Mouse (Mus musculus): ENCODE measurements at regions not wholly inside any gene's neighbourhood (a gene's known extent, or its start where the extent isn't known, plus 50 kb on each side); places are given as distances from the start of the nearest gene placed in this dataset.

DNA sequence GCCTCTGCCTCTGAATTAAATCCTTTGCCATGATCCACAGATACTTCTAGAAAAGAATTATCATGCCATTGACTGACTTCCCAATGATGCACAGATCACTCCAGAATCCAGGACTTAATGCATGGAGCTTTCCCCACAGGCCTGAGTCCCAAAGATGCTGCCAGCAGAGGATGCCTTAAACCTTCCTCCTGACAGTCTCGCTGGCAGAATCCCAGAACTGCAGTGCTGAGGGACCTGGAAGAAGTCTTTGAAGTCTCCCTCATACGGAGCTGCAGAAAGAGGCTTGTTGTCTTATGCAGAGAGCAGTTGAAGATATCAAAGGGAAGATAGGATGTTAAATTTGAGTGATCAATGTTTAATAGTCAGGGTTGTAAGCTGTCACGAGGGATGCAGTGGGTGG, 233.8 kb upstream of the Zmiz1 start:
- DNase-seq (ENCODE audit: low spot score in 2 of 2), result no peak

GRCm38 (mm10) chr14:25226155-25226839, 232.7 kb upstream of the Zmiz1 start:
- DNase-seq (ENCODE audit: low spot score in 2 of 2), result peak; percentile 91 to 92

DNA sequence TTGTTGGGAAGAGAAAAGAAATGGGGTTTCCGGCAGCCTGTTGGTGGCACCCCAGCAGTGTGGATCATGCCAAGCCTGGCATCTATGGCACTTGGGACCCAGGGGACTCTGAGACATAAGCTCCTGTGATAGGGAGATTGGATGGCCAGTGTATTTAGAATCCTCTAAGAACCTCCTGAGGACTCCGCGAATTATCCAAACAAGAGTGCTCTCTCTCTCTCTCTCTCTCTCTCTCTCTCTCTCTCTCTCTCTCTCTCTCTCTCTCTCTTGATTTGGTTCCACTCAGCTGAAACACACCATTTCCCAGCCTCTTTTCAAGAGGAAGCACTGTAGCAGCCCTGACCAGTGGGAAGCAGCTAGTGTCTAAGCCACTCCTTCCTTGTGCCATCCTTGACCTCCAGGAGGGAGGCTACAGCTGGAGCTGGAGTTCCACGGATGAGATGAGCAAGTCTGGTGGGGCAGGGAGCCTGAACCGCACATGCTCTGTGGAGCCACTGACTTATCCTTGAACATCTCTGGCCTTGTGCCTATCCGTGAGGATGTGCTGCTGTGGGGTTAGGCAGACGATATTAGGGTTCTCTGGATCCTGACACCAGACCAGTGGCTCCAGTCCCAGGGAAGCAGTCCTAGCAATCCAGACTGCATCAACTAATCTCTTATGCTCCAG, 232.0 kb upstream of the Zmiz1 start:
- DNase-seq (ENCODE audit: low spot score in 2 of 2), result no peak

DNA sequence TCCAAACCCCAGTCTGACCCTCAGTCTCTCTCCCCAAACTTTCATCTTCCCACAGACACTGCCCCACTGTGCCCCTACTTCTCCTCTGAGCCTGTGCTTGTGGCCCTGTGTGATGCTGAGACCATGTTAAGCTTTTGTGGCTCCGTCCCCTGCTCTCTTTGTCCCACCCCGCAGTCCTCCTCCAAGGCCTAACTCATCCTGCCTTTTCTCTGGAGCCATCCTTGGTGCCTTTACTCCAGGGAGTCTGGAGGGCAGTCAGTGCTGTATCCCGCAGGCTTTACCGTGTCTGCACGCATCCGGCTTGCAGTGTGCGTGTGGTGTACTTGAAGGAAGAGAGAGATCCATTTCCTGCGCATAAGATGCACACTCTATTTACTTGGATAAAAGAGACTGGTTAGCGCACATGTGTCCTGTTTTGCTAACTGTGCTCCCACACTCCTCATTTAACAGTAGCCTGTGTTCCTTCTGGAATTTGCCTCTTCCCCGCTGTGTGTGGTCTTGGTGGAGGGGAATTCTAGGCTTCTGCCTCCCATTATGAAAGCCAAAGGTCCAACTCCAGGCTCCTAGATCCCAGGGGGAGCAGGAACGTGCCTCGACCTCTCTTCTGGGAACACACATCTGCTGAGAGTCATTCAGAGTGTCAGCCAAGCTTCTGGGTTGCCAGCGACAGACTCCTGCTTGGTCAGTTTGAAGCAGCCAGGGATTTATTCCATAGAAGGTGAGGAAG, 230.5 kb upstream of the Zmiz1 start:
- DNase-seq (ENCODE audit: low spot score in 2 of 2), result no peak

- no peak for DNase-seq (ENCODE audit: low spot score in 2 of 2)
These were observed 229.4 kb upstream of the Zmiz1 start for GRCm38 (mm10) chr14:25229569-25229968.

GRCm38 (mm10) chr14:25231881-25232280, 227.1 kb upstream of the Zmiz1 start:
- DNase-seq (ENCODE audit: low spot score in 2 of 2), result no peak

DNA sequence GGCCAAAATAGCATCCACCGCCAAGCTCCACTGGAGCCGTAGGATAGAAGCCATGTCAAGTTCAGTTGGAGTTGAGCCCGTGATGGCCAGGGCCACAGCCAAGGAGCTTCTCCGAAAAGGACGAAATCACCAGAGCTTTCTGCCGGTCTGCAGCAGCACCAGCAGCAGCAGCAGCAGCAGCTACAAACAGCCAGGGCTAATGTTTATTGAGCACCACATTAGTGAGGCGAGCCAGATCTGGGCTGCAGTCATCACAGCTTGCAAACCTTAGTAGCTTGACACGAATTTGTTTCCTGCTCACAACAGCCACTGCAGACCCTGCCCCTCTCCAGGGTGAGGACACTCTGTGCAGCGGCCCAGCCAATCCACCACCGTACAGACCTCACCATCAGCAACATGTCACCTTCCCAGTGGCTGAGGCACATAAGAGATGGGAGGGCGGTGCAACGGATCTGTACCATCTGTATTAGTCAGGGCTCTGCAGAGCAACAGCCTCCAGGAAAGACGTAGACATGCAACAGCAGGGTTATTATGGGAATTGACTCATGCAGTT, 222.5 kb upstream of the Zmiz1 start:
- DNase-seq (ENCODE audit: low spot score in 2 of 2), result peak; percentile 48 to 67

- no peak for DNase-seq (ENCODE audit: low spot score in 2 of 2)
These were observed 219.5 kb upstream of the Zmiz1 start for GRCm38 (mm10) chr14:25239335-25239960.

GRCm38 (mm10) chr14:25242753-25243152, 216.2 kb upstream of the Zmiz1 start:
- DNase-seq (ENCODE audit: low spot score in 2 of 2), result no peak

- no peak for DNase-seq (ENCODE audit: low spot score in 2 of 2)
These were observed 215.7 kb upstream of the Zmiz1 start for GRCm38 (mm10) chr14:25243289-25243688.

- DNase-seq (ENCODE audit: low spot score in 2 of 2), result no peak
These were observed 215.3 kb upstream of the Zmiz1 start for GRCm38 (mm10) chr14:25243698-25244097.

DNA sequence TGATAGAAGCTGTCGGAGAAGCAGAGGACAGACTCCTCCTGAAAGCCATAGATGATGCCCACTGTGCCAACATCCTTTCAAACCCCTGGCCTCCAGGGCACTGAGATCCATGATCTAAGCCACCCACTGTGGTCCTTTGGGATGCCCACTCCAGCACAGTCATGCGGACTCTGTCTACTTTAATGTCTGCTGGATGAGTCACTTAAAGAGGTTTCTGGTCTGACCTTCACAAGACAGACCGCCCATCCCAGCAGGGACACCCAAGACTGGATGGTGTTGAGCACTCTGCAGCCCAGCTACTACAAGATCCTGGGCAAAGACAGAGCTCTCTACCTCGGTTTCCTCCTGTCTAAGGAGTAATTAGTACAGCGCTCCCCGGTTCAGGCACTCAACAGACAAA, 214.1 kb upstream of the Zmiz1 start:
- DNase-seq (ENCODE audit: low spot score in 2 of 2), result no peak

- DNase-seq (ENCODE audit: low spot score in 2 of 2), result no peak
These were observed 213.3 kb upstream of the Zmiz1 start for GRCm38 (mm10) chr14:25245691-25246090.

DNA sequence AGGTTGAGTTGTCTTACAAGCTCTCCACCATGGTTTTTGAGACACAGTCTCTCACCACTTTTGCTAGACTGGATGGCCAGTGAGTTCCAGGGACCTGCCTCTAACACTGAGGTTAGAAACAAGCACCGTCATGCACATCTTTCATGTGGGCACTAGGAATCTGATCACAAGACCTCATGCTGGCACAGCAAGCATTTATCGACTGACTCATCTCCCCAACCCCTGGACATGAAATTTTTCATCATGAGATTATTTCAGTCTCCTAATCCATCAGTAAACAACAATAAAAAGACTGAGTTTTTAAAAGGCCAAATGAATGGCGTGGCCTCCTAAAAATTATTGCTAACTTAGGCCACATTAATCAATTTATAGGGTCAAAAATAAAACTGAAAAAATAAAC, 210.0 kb upstream of the Zmiz1 start:
- DNase-seq (ENCODE audit: low spot score in 2 of 2), result no peak

DNA sequence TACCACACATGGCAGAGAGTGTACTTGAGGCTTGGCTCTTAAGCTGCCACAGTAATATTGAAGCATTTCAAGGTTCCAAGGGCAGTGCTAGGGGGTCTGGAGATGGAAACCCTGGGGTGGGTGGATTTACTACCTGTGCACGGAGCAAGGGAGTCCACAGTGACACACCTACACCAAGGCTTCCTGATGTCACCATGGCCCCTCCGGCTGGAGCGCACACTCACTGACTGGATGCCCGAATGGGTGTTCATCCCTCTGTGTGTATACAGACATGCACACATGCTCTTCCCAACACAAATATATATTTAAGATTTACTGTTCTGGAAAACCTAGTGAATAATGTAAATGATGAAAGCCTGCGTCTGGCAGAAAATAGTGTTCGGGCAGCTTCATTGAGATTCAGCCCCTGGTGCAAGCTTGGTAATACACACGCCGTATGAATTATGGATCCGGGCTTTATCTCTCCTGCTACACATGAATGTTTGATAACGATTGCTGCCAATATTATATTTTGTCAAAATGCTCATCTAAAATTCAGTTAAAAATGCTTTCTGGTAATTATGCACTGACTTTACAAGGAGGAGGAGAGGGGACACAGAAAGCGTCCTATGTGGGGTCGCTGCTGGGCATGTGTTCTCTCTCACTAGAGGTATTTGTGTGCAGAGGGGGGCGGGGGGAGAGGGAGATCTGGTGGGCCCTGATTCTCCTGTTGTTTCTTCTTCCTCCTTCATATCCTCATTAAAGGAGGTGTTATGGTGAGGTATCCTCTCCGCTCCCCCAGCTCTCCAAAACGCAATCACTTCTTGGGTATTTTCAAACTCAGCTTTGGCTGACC, 205.8 kb upstream of the Zmiz1 start:
- no peak for DNase-seq (ENCODE audit: low spot score in 2 of 2)

GRCm38 (mm10) chr14:25263121-25263520, 195.9 kb upstream of the Zmiz1 start:
- DNase-seq (ENCODE audit: low spot score in 2 of 2), result no peak

DNA sequence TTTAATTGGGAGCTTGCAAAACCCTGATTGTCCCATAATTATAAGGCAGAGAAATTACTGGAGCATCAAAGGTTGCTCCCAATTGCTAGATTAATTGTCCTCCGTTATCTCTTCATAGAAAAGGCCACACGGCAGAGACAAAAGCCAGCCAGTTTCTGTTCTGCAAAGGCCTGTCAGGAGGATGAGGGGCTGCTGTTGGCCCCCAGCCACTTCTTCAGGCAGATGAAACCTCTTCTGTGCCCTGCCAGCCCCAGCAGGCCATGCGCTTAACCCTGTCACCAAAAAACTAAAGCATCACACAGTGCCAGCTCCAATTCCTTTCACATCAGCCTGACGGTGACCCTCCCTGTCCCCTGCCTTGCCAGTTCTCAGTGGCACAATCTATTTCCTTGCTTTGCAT, 192.1 kb upstream of the Zmiz1 start:
- no peak for DNase-seq (ENCODE audit: low spot score in 2 of 2)

DNA sequence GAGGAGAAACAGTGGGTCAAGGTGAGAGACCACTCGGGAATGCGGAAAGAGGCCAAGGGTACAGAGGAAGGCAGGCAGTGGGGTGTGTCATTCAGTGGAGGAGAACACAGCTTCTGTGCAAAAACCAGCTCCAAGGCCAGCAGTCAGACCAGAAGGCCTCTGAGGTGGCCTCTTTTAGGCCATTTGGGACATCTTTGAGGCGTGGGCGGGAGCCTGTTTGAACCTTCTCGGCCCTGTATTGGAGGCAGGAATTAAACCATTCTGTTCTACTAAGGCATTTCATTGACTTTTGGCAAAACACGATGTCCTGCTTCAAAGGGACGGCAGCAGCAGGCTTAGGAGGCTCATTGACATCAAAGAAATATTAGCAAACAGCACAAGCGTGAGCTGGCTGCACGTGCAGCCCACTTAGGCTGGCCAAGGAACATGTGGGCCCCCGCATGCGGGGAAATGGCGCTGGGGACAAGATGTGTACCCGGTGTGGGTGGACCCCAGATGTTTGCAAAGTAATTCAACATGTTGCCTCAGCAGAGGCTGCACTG, 190.8 kb upstream of the Zmiz1 start:
- no peak for DNase-seq (ENCODE audit: low spot score in 2 of 2)

DNA sequence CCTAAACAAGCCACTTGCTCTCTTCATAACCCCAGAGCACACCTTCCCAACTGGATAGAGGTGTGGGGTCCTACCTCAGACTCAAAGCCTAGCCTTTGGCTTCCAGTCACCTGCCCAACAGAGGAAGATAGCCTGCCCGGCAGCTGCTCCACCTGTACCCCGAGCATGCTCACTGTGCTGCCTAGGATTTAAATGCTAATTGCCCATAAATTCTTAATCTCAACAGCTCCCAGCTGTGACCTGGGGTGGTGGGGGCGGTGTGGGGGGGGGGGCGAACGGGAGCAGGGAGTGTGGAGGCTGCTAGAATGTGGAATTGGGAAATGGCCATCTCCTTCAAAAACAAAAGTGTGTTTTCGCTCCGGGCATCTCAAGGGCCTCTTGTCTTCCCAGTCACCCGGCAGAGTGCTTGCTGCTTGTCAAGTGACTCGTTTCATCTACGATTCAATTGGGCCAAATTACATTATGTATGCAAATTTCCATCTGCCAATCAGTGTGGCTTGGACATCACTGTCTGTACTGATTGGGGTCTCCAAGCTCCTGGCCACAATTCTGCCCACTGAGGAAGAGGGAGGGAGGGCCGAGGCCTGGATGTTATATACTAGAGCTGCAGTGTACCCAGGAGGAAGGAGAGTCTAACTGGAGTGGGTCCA, 188.6 kb upstream of the Zmiz1 start:
- no peak for DNase-seq (ENCODE audit: low spot score in 2 of 2)

- DNase-seq (ENCODE audit: low spot score in 2 of 2), result no peak
These were observed 186.4 kb upstream of the Zmiz1 start for GRCm38 (mm10) chr14:25272366-25273156.
